Mouse (Mus musculus) limb, embryonic 10.5 days (tissue): ENCODE measurements around the gene Samhd1. TPM values are rescaled to one million over a fixed set of nuclear protein-coding genes. Genes with fewer than 3 reads are reported as not detected.
A peak's percentile ranks its signal among the peaks of the same experiment; 100 is the strongest.

Experiments
- DNase-seq: peaks from one replicate; pipeline ENCODE4 v3.0.0-alpha.2; 2017; ENCODE audit warnings: low spot score
- H3K27ac ChIP-seq: fragments of 300-500 bp; sonication (generic); 2 replicates; pipeline ENCODE4 v1.5.1; 2016; ENCODE audit warnings: mild to moderate bottlenecking
- H3K27me3 ChIP-seq: fragments of 300-500 bp; sonication (generic); 2 replicates; pipeline ENCODE4 v1.6.1; 2016; ENCODE audit warnings: low read depth, mild to moderate bottlenecking; ENCODE audit not compliant: poor library complexity, severe bottlenecking
- H3K36me3 ChIP-seq: fragments of 300-500 bp; sonication (generic); 2 replicates; pipeline ENCODE4 v1.6.1; 2016; ENCODE audit warnings: mild to moderate bottlenecking, moderate library complexity
- H3K4me1 ChIP-seq: fragments of 300-500 bp; sonication (generic); 2 replicates; pipeline ENCODE4 v1.6.1; 2016
- H3K4me3 ChIP-seq: fragments of 300-500 bp; sonication (generic); 2 replicates; pipeline ENCODE4 v1.5.1; 2016; ENCODE audit warnings: mild to moderate bottlenecking, moderate library complexity
- H3K9me3 ChIP-seq: fragments of 300-500 bp; sonication (generic); replicated peaks from 2 replicates; pipeline ENCODE4 v1.6.1; 2016; ENCODE audit warnings: mild to moderate bottlenecking
- WGBS: fragments of 180-500 bp; shearing (Covaris S2); methylation state at CpG from one replicate; pipeline ENCODE4 v1.1.7; 2016; 5-methylcytosine and 5-hydroxymethylcytosine counted together
- polyA plus RNA-seq: library from polyadenylated mRNA; unstranded; fragments of >200 nt; fragmentation: Nextera tagmentation; extraction: Ambion mirVana; gene quantifications from 2 replicates; pipeline ENCODE4 v1.2.1, GENCODE M21; 2016

Gene Samhd1
- polyA plus RNA-seq, 1 experiment from 2014 or later: 27.3 TPM

DNA sequence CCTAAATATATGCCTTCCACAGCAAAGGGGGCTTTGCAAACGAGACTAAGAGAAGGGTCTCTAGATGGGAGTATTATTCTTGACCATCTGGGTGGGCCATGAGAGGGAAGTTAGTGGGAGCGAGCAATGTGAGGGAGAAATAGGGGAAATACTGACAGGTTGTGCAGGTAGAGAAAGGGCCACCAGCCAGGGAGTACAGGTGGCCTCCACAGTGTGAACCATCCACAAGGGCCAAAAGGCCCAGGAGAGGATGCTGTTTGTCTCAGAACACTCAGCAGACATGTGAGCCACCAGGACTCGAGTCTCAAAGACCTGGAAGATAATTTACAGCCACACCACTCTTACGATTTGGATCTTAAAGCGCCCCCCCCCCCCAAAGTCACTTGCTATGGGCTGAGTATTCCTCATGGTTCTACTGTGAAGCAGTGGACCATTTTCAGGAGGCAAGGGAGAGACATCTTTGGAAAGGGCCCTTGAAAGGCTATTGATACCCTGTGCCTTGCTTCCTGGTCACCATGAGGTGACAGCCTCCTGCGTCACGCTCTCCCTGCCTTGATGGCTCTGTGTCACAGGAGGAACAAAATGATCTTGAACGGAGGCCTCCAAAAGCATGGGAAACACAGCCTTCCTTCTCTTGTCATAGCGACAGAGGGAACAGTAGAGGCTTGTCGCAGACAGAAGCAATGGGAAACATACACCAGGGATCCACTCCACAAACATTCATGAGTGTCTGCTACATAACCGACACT lies 74.3 kb downstream of the Samhd1 start:
- 90% methylated on average over 11 of the region's 11 CpGs for WGBS
- peaks cover 90% of the 10 kb centered on the region for H3K36me3 ChIP-seq
- H3K4me1 ChIP-seq: peaks cover 48% of the 10 kb centered on the region

GRCm38 (mm10) chr2:157060037-157060436 lies 75.0 kb downstream of the Samhd1 start:
- Histone ChIP-seq H3K27ac (no peak overlapping the region), H3K4me3 (no peak overlapping the region), H3K4me1 (peaks cover 41% of the 10 kb centered on the region), H3K9me3 (no peaks in the 10 kb centered on the region), H3K27me3 (no peaks in the 10 kb centered on the region), H3K36me3 (peaks cover 91% of the 10 kb centered on the region)
- DNase-seq: no peak
- WGBS: 92% methylated on average over 14 of the region's 14 CpGs

More for the DNA sequence above, 74.3 kb downstream of the Samhd1 start:
- Histone ChIP-seq H3K27me3 (no peaks in the 10 kb centered on the region), H3K4me3 (no peak overlapping the region), H3K27ac (no peak overlapping the region), H3K9me3 (no peaks in the 10 kb centered on the region)
- DNase-seq: no peak

DNA sequence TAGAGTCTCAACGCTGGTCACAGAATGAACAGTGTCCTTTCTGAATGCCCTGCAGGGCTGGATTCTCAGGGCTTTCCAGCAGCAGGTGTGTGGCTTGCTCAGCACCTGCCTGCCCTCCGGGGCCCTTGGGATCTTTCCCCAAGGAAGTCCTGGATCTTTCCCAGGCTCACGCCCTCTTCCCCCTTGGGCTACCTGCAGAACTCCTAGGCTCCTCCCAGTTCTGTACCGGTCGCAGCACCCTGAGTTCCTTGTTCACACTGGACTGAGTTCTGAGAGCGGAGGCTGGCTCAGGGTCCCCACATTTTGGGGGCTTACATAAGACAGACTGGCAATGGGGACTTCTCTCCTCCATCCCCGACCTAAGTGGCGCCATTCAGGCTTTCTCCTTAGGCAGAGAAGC lies 75.9 kb downstream of the Samhd1 start:
- Histone ChIP-seq H3K27ac (peak overlapping the region; percentile 88), H3K4me1 (peaks cover 35% of the 10 kb centered on the region), H3K27me3 (no peaks in the 10 kb centered on the region), H3K36me3 (peaks cover 91% of the 10 kb centered on the region), H3K9me3 (no peaks in the 10 kb centered on the region), H3K4me3 (no peak overlapping the region)
- DNase-seq: no peak
- WGBS: 68% methylated on average over 8 of the region's 8 CpGs

GRCm38 (mm10) chr2:157058342-157058998 lies 76.6 kb downstream of the Samhd1 start:
- H3K4me3 ChIP-seq: peak overlapping the region; percentile 30
- DNase-seq: peak; percentile 87
- H3K36me3 ChIP-seq: peaks cover 92% of the 10 kb centered on the region
- 14% methylated on average over 18 of the region's 18 CpGs for WGBS
- peak overlapping the region; percentile 88 for H3K27ac ChIP-seq
- H3K4me1 ChIP-seq: peaks cover 30% of the 10 kb centered on the region
- no peaks in the 10 kb centered on the region for H3K9me3 ChIP-seq
- no peaks in the 10 kb centered on the region for H3K27me3 ChIP-seq

DNA sequence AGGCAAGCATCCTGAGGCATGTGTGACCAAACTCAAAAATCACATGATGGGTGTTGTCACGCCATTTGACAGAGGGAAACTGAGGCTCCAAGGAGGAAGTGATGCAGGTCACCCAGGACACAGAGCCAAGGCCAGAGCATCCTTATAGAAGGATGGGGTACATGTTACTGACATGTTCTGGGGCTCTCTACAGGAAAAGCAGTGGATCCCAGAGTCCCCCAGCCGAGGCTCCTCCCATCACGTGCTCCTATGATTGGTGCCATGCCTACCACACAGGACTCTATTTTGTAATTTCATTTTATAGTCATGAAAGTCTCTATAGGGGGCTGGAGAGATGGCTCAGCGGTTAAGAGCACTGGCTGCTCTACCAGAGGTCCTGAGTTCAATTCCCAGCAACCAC lies 77.3 kb downstream of the Samhd1 start:
- no peak overlapping the region for H3K4me3 ChIP-seq
- 89% methylated on average over 4 of the region's 4 CpGs for WGBS
- H3K36me3 ChIP-seq: peaks cover 92% of the 10 kb centered on the region

DNA sequence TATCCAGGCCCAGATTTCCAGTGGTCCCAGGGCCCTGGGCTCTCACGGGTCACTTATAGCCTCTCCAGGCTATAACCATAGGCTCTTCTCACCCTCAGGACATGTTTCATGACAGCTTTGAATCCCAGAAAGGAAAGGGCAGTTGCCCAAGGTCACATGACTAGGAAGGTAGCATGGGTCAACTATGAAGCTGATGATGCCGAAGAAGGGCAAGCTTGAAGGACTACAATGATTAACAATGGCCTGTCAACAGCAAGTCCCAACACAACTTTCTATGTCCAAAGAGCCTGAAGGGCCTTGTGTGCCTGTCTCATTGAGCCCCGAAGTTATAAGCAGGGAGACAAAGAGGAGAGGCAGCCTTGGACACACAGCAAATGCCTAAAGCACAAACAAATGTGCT lies 77.9 kb downstream of the Samhd1 start:
- no peak overlapping the region for H3K27ac ChIP-seq
- peaks cover 24% of the 10 kb centered on the region for H3K4me1 ChIP-seq
- H3K27me3 ChIP-seq: no peaks in the 10 kb centered on the region
- peaks cover 92% of the 10 kb centered on the region for H3K36me3 ChIP-seq
- no peak for DNase-seq
- H3K4me3 ChIP-seq: no peak overlapping the region
- WGBS: 97% methylated on average over 3 of the region's 3 CpGs
- no peaks in the 10 kb centered on the region for H3K9me3 ChIP-seq

More for the DNA sequence above, 77.3 kb downstream of the Samhd1 start:
- Histone ChIP-seq H3K4me1 (peaks cover 24% of the 10 kb centered on the region), H3K27me3 (no peaks in the 10 kb centered on the region), H3K9me3 (no peaks in the 10 kb centered on the region), H3K27ac (0 out of 2 replicates have a peak overlapping the region, but pooled peaks have one; percentile 31)
- DNase-seq: no peak

DNA sequence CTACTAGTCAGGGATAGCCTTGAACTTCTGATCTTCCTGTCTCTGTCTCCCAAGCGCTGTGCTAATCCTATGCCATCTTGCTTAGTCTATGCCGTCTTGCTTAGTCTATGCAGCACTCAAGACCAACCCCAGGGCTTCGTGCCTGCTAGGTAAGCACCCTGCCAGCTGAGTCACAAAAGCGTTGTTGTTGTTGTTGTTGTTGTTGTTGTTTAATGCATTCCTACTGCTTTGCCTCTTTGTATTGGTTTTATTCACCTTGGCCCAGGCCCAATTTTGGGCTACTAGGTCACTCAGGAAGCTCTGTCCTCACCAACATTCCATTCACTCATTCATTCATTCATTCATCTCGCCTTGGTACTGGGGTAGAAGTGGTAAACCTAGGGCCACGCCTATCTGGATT lies 79.3 kb downstream of the Samhd1 start:
- no peak for DNase-seq
- WGBS: 96% methylated on average over 6 of the region's 6 CpGs
- H3K4me1 ChIP-seq: peaks cover 24% of the 10 kb centered on the region
- H3K4me3 ChIP-seq: no peak overlapping the region
- no peak overlapping the region for H3K27ac ChIP-seq
- H3K36me3 ChIP-seq: peaks cover 93% of the 10 kb centered on the region
- no peaks in the 10 kb centered on the region for H3K9me3 ChIP-seq
- H3K27me3 ChIP-seq: no peaks in the 10 kb centered on the region

DNA sequence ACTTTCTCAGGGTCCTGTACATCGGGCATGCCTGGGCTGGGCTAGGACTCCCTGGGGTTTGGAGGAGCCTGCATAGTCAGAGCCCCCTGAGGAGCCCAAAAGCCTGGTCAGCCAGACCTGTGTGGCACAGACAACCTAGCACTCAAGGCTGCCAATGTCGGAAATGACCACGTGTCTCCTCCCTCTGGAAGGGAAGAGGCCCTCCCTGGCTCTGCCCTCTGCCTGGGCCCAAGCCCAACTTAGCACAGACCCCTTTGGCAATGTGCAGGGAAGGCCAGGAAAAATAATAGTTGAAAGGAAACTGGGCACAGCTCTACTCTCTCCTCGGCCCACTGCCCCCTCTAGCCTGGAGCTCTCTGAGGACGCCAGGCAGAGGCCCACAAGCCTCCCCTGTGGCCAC lies 80.2 kb downstream of the Samhd1 start:
- Histone ChIP-seq H3K4me1 (peaks cover 23% of the 10 kb centered on the region), H3K27ac (no peak overlapping the region), H3K9me3 (no peaks in the 10 kb centered on the region), H3K4me3 (no peak overlapping the region), H3K27me3 (no peaks in the 10 kb centered on the region), H3K36me3 (peaks cover 93% of the 10 kb centered on the region)
- no peak for DNase-seq
- 75% methylated on average over 5 of the region's 5 CpGs for WGBS

- no peak for DNase-seq
- Histone ChIP-seq H3K27me3 (no peaks in the 10 kb centered on the region), H3K4me3 (no peak overlapping the region), H3K4me1 (peaks cover 18% of the 10 kb centered on the region), H3K36me3 (peaks cover 93% of the 10 kb centered on the region), H3K9me3 (no peaks in the 10 kb centered on the region), H3K27ac (no peak overlapping the region)
- 92% methylated on average over 8 of the region's 8 CpGs for WGBS
Observed at GRCm38 (mm10) chr2:157054297-157054696, 80.8 kb downstream of the Samhd1 start.

DNA sequence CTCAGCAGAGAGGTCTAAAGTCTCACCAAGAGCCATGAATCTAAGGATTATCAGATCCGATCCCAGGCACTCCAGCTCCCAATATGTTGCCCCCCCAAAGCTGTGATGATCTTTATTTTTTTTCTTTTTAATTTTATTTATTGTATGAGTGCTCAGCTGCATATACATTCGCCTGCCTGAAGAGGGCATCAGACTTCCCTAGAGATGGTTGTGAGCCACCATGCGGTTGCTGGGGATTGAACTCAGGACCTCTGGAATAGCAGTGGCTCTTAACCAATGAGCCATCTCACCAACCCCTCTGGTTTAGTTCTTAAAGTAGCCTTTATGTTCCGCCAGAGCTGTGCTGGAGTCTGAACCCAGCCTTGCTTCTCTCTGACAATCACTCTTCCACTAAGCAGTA lies 81.3 kb downstream of the Samhd1 start:
- H3K4me1 ChIP-seq: peaks cover 13% of the 10 kb centered on the region
- 85% methylated on average over 4 of the region's 4 CpGs for WGBS

GRCm38 (mm10) chr2:157053124-157053523 lies 81.9 kb downstream of the Samhd1 start:
- DNase-seq: no peak
- no peak overlapping the region for H3K27ac ChIP-seq
- no peaks in the 10 kb centered on the region for H3K9me3 ChIP-seq
- peaks cover 94% of the 10 kb centered on the region for H3K36me3 ChIP-seq
- 93% methylated on average over 5 of the region's 5 CpGs for WGBS
- peaks cover 6% of the 10 kb centered on the region; the same call in 1 of the 2 replicates for H3K4me1 ChIP-seq
- no peak overlapping the region for H3K4me3 ChIP-seq
- H3K27me3 ChIP-seq: no peaks in the 10 kb centered on the region

More for the DNA sequence above, 81.3 kb downstream of the Samhd1 start:
- H3K27ac ChIP-seq: no peak overlapping the region
- no peaks in the 10 kb centered on the region for H3K9me3 ChIP-seq
- no peak overlapping the region for H3K4me3 ChIP-seq
- peaks cover 93% of the 10 kb centered on the region for H3K36me3 ChIP-seq
- H3K27me3 ChIP-seq: no peaks in the 10 kb centered on the region
- no peak for DNase-seq

DNA sequence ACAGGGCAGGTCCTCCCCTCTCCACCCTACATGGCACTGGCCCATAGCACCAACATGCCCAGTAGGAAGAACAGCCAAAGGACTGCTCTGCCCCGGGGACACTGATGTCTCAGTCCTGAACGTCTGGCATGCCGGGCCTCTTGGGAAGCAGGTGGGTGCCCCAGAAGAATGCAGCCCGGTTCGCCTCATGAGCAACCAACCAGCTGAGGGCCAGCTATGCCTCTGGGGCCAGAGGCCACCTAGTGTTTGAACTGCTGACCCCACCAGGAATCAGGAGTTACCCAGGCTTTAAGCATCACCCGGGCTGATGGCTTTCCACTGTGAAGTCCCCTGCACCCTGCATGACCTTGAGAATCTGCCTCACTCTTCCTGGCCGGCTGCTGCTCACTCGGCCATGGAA lies 82.6 kb downstream of the Samhd1 start:
- 88% methylated on average over 8 of the region's 8 CpGs for WGBS
- peaks cover 96% of the 10 kb centered on the region for H3K36me3 ChIP-seq

DNA sequence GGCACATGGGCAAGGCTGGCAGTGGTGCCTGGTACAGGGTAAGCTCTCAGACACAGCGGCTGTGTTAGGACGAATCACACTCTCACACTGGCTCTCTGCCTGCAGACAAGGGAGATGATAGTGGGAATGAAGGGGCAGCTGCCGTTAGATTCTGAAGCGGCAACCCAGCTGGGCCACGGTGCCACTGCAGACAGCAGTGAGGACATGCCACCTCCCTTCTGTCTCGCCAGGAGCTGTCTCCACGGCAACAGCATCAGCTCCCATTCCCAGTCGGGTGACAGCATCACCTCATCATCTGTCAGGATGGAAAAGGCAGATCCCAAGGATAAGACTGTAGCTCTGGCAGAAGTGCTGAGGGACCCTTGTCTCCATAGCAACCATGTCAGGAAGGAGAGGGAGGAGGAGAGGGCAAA lies 85.2 kb downstream of the Samhd1 start:
- no peak overlapping the region for H3K27ac ChIP-seq
- H3K4me1 ChIP-seq: no peaks in the 10 kb centered on the region
- no peak for DNase-seq
- WGBS: 84% methylated on average over 8 of the region's 8 CpGs
- H3K27me3 ChIP-seq: no peaks in the 10 kb centered on the region
- H3K4me3 ChIP-seq: no peak overlapping the region
- H3K9me3 ChIP-seq: no peaks in the 10 kb centered on the region
- H3K36me3 ChIP-seq: peaks cover 100% of the 10 kb centered on the region

More for the DNA sequence above, 82.6 kb downstream of the Samhd1 start:
- H3K27ac ChIP-seq: no peak overlapping the region
- no peaks in the 10 kb centered on the region for H3K9me3 ChIP-seq
- H3K4me1 ChIP-seq: 0 out of 2 replicates have a peak, but pooled peaks cover under 1% of the 10 kb centered on the region
- no peaks in the 10 kb centered on the region for H3K27me3 ChIP-seq
- no peak overlapping the region for H3K4me3 ChIP-seq
- no peak for DNase-seq
